Mouse (Mus musculus): Measurements from ENCODE around the gene 4931406P16Rik. TPM values are rescaled to one million over a fixed set of nuclear protein-coding genes. Genes with fewer than 3 reads are reported as not detected.
"Not testable (repeated sequence)": the region's sequence is repeated elsewhere in the genome, so short reads cannot be mapped to it uniquely, and the experiment has no call there.

Gene 4931406P16Rik
- total RNA-seq, 2 experiments from 2014 or later: 71.5 to 80.6 TPM

DNA sequence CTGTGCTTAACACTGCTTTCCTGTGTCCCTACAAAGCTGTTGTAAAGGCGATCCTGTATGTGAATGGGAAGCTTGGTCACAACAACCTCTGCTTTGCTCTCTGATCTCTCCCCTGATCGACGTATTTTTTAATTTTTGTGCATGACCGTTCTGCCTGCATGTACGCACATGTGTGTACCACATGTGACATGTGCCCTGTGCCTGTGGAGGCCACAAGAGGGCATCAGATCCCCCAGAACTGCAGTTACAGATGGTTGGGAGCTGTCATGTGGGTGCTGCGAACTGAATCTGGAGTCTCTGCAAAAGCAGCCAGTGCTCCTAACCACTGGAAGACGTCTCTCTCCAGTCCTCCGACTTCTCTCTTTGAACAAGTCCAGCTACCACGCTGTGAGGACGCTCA lies 91.0 kb downstream of the 4931406P16Rik start:
- no peak for DNase-seq
- intact Hi-C loops (cut with DNase I): no loop called here

DNA sequence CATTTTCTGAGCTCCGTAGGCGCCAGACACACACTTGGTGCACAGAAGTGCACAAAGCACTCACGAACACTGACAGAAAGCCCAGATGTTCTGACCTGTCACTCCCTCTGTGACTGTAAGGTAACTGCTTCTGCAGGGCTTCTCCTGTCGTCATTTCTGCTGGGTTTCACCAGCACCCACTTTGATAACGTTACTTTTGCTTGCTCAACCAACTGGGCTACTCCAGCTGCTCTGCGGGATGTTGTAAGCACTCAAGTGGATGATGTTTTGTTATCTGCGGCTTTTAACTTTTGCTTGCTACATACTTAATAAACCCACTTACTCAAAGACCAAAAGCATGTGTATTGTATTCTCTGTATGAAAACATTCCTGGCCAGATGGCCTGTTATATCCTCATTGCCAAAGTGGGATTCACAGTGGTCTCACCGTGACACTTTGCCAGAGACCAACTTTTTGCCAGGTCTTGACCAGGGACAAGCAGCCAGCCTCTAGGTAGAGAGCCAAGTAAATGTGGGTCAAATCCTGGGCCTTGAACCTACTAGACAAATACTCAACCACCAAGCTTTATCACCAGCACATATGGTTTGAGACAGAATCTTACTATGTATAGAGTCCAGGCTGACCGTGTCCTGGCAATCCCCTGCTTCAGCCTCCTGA lies 91.6 kb downstream of the 4931406P16Rik start:
- intact Hi-C loops (cut with DNase I): no loop called here
- no peak for DNase-seq

DNA sequence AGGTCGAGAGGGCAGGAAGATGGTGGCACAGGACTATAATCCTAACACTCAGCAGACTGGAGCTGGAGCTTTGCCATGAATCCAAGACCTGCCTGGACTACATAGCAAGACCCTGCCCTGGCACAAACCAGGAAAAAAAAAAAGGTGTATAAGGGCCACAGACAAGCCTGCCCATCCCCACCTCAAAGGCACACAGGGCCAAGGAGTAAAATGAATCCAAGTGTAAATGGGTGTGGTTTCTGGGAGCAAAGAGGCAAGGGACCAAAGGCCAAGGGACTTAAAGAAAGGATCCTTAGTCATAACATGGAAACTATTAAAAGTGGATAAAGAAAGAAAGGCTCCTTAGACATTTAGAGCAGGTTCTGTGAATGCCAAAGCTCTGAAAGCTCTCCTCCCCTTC lies 94.9 kb downstream of the 4931406P16Rik start:
- DNase-seq: no peak
- intact Hi-C loops (cut with DNase I): no loop called here

DNA sequence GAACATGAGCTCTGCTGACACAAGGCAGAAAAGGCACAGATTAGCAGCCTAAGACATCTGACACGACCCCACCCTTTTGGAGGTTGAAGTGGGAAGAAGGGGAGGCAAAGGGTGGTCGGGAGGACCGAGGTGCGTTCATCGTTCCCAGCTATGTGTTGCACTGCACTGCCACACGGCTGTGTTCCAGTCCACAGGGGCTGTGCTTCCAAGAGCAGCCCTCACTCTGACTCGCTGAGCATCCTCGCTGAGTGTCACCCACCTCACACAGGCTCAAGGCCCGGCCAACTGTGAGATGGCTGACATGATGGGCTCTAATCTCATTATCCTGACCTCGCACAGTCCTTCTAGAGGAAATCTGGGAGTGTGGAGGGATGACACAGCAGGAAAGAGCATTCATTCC lies 96.9 kb downstream of the 4931406P16Rik start:
- intact Hi-C loops (cut with DNase I): no loop called here
- DNase-seq: no peak

GRCm38 (mm10) chr7:34215481-34215880 lies 97.9 kb downstream of the 4931406P16Rik start:
- DNase-seq: no peak
- intact Hi-C loops (cut with DNase I): no loop called here

- intact Hi-C loops (cut with DNase I): no loop called here
These were observed 98.7 kb downstream of the 4931406P16Rik start for GRCm38 (mm10) chr7:34214644-34215043.

DNA sequence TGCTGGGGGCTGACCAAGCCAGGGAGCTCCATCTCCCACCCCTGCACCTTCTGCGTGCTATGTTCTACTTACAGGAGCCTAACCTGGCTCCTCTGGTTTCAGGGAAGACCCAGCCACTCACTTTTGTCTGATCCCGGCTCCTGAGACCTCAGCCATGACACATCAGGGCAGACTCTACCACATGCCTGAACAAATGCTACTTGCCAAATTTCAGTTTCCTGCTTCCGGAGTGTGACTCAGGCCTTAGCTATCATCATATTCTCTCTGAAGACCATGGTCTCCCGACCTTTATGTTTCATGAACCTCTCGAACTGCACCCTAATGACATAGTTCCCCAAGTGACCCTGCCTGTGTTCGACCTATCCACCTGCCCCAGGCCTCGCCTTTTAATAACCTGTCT lies 100.1 kb downstream of the 4931406P16Rik start:
- DNase-seq: no peak
- intact Hi-C loops (cut with DNase I): no loop called here

More at GRCm38 (mm10) chr7:34214644-34215043, 98.7 kb downstream of the 4931406P16Rik start:
- no peak for DNase-seq

- DNase-seq: no peak
- intact Hi-C loops (cut with DNase I): no loop called here
These were observed 105.2 kb downstream of the 4931406P16Rik start for GRCm38 (mm10) chr7:34208027-34208745.

DNA sequence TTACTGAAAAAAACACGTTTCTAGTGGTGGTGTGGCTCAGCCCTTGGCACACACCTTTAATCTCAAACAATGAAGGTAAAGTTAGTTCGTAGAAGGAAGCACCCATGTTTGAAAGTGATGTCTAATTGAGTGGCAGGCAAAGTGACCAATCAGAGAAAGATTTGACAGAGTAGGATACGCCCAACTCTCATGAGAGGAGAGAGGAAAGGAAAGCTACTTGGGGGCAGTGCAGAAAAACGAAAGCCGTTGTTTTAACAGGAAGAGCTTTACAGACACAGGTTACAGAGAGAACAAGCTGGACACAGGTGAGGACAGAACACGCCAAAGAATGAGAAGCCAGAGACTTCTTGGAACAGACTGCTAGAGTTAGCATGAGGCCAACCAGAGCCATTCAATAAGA lies 107.0 kb downstream of the 4931406P16Rik start:
- intact Hi-C loops (cut with DNase I): no loop called here
- no peak for DNase-seq

GRCm38 (mm10) chr7:34202147-34202546 lies 111.2 kb downstream of the 4931406P16Rik start:
- intact Hi-C loops (cut with DNase I): not testable (repeated sequence)

DNA sequence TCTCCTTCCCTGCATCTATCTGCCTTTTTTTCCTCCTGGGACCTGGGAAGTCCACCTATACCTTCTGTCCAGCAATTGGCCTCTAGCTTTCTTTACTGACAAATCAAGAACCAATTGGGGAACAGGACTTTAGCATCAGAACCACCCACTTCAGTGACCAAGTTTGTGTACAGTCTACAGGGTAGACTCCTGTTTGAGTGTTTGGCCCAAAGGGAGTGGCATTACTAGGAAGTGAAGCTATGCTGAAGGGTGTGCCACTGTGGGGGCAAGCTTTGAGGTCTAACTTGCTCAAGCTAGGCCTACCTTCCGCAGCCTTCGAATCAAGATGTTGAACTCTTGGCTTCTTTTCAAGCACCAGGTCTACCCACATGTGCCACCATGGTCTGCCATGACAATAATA lies 112.5 kb downstream of the 4931406P16Rik start:
- intact Hi-C loops (cut with DNase I): no loop called here
- DNase-seq: no peak

More at GRCm38 (mm10) chr7:34202147-34202546, 111.2 kb downstream of the 4931406P16Rik start:
- DNase-seq: not testable (repeated sequence)

GRCm38 (mm10) chr7:34198346-34198745 lies 115.0 kb downstream of the 4931406P16Rik start:
- DNase-seq: peak; percentile 28 to 58
- intact Hi-C loops (cut with DNase I): loop anchor here (5.0 kb wide), 1 partner anchor 34 kb away; the partner anchor contains the start of gene Gpi1

DNA sequence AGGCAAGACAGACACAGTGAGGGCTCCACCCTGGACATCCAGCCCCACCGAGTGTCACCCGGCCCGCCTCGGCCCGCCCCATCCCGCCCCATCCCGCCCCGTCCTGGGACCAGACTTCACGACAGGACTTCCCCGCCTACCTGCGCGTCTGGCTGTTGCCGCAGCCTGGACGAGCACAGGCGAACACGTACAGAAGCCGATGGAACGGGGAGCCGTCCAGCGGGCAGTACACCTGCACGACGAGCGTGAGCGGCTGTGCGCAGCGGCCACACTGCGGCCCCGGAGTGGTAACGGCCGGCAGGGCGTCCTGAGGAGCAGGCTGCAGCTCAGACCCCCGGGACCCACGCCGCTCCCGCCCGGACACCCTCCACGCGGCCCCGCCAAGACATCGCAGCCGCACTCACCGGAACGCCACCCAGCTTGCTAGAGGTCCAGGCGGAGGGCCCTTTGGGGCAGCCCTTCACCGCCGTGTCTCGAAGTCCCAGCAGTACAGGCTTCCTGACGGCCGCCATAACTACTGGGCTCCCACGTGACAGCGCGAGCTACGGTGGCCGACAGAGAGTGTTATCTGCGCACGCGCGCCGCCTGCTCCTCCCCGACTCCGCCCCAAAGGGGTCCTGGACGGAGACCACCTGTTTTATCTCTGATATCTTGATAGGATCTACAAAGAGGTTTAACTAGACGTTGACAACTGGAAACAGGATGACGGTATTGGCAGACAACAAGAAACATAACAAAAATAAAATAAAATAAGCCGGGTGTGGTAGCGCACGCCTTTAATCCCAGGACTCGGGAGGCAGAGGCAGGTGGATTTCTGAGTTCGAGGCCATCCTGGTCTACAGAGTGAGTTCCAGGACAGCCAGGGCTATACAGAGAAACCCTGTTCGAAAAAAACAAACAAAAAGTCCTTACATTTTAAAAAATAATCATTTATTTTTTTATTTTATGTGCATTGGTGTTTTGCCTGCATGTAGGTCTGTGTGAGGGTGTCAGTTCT lies 116.9 kb downstream of the 4931406P16Rik start, which contains the start of gene Pdcd2l:
Pdcd2l (minus strand) TSS at position 530 of the 997 bp plus-strand sequence.
- intact Hi-C loops (cut with DNase I): loop anchor here (5.0 kb wide), 1 partner anchor 36 kb away; the partner anchor contains the start of gene Gpi1
- peak; percentile 91 to 95 for DNase-seq

GRCm38 (mm10) chr7:34195632-34196031 lies 117.7 kb downstream of the 4931406P16Rik start:
- no peak for DNase-seq
- intact Hi-C loops (cut with DNase I): loop anchor here (5.0 kb wide), 1 partner anchor 37 kb away; the partner anchor contains the start of gene Gpi1

DNA sequence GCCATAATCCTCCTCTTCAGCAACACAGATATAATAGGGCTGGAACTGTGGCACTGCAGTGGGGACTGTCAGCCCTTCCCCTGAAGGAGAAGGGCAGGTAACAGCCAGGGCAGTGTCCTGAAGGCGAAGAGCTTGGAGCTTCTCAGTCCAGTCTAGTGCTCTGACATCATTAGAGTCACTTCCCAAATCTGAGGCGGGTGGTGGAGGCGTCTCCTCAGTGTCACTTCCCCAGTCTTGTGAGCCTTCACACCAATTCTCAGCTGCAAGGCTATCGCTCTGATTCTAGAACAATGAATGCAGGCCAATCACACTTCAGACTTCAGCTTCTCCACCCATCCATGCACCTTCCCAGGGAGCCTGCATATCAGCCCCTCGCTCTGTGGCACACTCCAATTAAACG lies 120.5 kb downstream of the 4931406P16Rik start:
- intact Hi-C loops (cut with DNase I): loop anchor here (5.0 kb wide), 1 partner anchor 211 kb away; no protein-coding TSS in a partner anchor
- DNase-seq: no peak

DNA sequence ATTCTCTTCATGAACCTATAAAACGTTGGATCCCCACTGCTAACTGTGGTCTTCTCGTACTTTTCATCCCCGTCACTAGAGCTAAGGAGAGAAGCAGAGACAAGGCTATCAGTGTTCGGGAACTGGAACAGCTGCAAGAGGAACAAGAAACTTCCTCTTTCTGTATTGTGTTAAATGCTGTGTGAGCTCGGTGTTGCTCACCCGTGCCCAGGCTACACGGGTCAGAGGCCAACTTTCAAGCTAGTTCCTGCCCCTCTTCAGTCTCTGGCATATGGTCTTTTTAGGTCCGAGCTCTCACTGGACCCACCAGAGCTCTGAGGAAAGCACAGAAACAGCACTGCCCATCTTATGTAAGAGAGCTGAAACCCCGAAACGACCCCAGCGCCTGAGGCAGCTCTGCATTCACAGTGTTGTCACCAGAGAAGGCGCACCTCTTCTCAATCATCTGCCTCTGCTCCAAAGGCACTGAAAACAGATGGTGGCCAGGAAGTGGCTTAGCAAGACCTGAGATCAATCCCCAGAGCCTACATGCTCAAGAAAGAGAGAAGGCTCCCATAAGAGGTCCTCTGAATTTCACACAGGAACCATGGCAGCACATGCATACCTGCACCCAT lies 123.9 kb downstream of the 4931406P16Rik start:
- no peak for DNase-seq
- intact Hi-C loops (cut with DNase I): no loop called here
